Mouse (Mus musculus) gastrocnemius, adult 18-20 months (tissue): ENCODE measurements at regions not wholly inside any gene's neighbourhood (a gene's known extent, or its start where the extent isn't known, plus 50 kb on each side); places are given as distances from the start of the nearest gene placed in this dataset.

ENCODE experiments used
- DNase-seq: peaks from one replicate; pipeline ENCODE4 v3.0.0; 2021; ENCODE audit warnings: low spot score

- peak; percentile 71 for DNase-seq
Observed at GRCm38 (mm10) chr5:93328059-93328458, 61.0 kb downstream of the Ccng2 start.

DNA sequence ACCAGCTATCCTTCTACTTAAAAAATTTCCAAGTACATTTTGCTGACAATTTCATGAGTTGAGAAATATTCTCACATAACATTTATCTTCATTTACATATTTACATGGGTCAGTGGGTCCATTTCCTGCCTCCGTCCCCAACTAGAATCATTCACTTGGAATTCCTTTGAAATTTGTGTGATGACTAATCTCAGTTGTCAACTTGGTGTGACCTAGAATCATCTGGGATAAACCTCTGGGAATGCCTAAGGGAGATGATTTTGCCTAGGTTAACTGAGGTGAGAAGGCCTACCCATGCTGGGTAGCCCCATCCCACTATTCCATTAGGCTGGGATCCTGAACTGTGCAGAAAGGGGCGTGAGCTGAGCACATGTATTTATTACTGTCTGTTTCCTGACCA lies 63.8 kb downstream of the Ccng2 start:
- no peak for DNase-seq

GRCm38 (mm10) chr5:93353101-93353500 lies 86.0 kb downstream of the Ccng2 start:
- no peak for DNase-seq
